Mouse (Mus musculus): Measurements from ENCODE around the gene Fgfr1op2. TPM values are rescaled to one million over a fixed set of nuclear protein-coding genes. Genes with fewer than 3 reads are reported as not detected.

Gene Fgfr1op2
- polyA plus RNA-seq, 1 experiment from 2014 or later, result 40.6 TPM

- Histone ChIP-seq H3K27me3 (no peaks in the 10 kb centered on the region), H3K9ac (peak overlapping the region; percentile 73), H3K4me1 (replicated peaks) (peaks cover 19% of the 10 kb centered on the region), H3K4me3 (peak overlapping the region; percentile 88), H3K4me2 (peak overlapping the region; percentile 70), H3K36me3 (no peaks in the 10 kb centered on the region), H3K27ac (replicated peaks) (peak overlapping the region; percentile 86), H3K9me3 (no peaks in the 10 kb centered on the region)
- 0 out of 2 replicates have a peak, but pooled peaks have one; percentile 27 for ATAC-seq (ENCODE audit: low FRiP score, low read depth)
- WGBS, result 9% methylated on average over 14 of the region's 14 CpGs
Measured at GRCm38 (mm10) chr6:146633629-146634014, 56.6 kb downstream of the Fgfr1op2 start.

- no peaks in the 10 kb centered on the region for H3K9me3 ChIP-seq
- H3K36me3 ChIP-seq, result no peaks in the 10 kb centered on the region
- peaks cover 19% of the 10 kb centered on the region for H3K4me1 ChIP-seq (replicated peaks)
- peak; percentile 95 for ATAC-seq (ENCODE audit: low FRiP score, low read depth)
- WGBS, result under 1% methylated on average over 69 of the region's 82 CpGs
- peak overlapping the region; percentile 86 for H3K27ac ChIP-seq (replicated peaks)
- H3K4me3 ChIP-seq, result peak overlapping the region; percentile 88
- H3K9ac ChIP-seq, result peak overlapping the region; percentile 73
- H3K27me3 ChIP-seq, result no peaks in the 10 kb centered on the region
- H3K4me2 ChIP-seq, result peak overlapping the region; percentile 70
Measured at GRCm38 (mm10) chr6:146634015-146634722, 57.2 kb downstream of the Fgfr1op2 start.

GRCm38 (mm10) chr6:146634759-146635606 is 58.0 kb downstream of the Fgfr1op2 start:
- Histone ChIP-seq H3K9ac (no peak overlapping the region), H3K36me3 (no peaks in the 10 kb centered on the region), H3K4me3 (peak overlapping the region; percentile 88)

GRCm38 (mm10) chr6:146636482-146636881 is 59.5 kb downstream of the Fgfr1op2 start:
- H3K9ac ChIP-seq, result no peak overlapping the region
- H3K36me3 ChIP-seq, result no peaks in the 10 kb centered on the region
- H3K4me1 ChIP-seq (replicated peaks), result peaks cover 19% of the 10 kb centered on the region
- H3K4me3 ChIP-seq, result no peak overlapping the region
- no peaks in the 10 kb centered on the region for H3K27me3 ChIP-seq
- H3K27ac ChIP-seq (replicated peaks), result no peak overlapping the region
- H3K4me2 ChIP-seq, result no peak overlapping the region
- H3K9me3 ChIP-seq, result no peaks in the 10 kb centered on the region
- WGBS, result 95% methylated on average over 5 of the region's 5 CpGs
- ATAC-seq (ENCODE audit: low FRiP score, low read depth), result no peak

More at GRCm38 (mm10) chr6:146634759-146635606, 58.0 kb downstream of the Fgfr1op2 start:
- no peak for ATAC-seq (ENCODE audit: low FRiP score, low read depth)
- Histone ChIP-seq H3K27me3 (no peaks in the 10 kb centered on the region), H3K27ac (replicated peaks) (peak overlapping the region; percentile 86; the same call in 1 of the 2 replicates), H3K4me2 (peak overlapping the region; percentile 70), H3K9me3 (no peaks in the 10 kb centered on the region), H3K4me1 (replicated peaks) (peaks cover 19% of the 10 kb centered on the region)
- 62% methylated on average over 4 of the region's 4 CpGs for WGBS

GRCm38 (mm10) chr6:146640068-146640965 is 63.3 kb downstream of the Fgfr1op2 start:
- peaks cover 14% of the 10 kb centered on the region for H3K4me1 ChIP-seq (replicated peaks)
- no peak overlapping the region for H3K9ac ChIP-seq
- no peaks in the 10 kb centered on the region for H3K27me3 ChIP-seq
- 91% methylated on average over 7 of the region's 7 CpGs for WGBS
- no peak overlapping the region for H3K4me2 ChIP-seq
- no peak overlapping the region for H3K4me3 ChIP-seq
- no peak overlapping the region for H3K27ac ChIP-seq (replicated peaks)
- no peaks in the 10 kb centered on the region for H3K9me3 ChIP-seq
- H3K36me3 ChIP-seq, result no peaks in the 10 kb centered on the region
- ATAC-seq (ENCODE audit: low FRiP score, low read depth), result no peak

GRCm38 (mm10) chr6:146640991-146641390 is 64.0 kb downstream of the Fgfr1op2 start:
- H3K4me2 ChIP-seq, result no peak overlapping the region
- no peak overlapping the region for H3K27ac ChIP-seq (replicated peaks)
- ATAC-seq (ENCODE audit: low FRiP score, low read depth), result no peak

GRCm38 (mm10) chr6:146641621-146642210 is 64.7 kb downstream of the Fgfr1op2 start:
- H3K27ac ChIP-seq (replicated peaks), result peak overlapping the region; percentile 84
- 65% methylated on average over 11 of the region's 11 CpGs for WGBS
- H3K9me3 ChIP-seq, result no peaks in the 10 kb centered on the region
- H3K27me3 ChIP-seq, result no peaks in the 10 kb centered on the region
- peak overlapping the region; percentile 44 for H3K9ac ChIP-seq
- peaks cover 14% of the 10 kb centered on the region for H3K4me1 ChIP-seq (replicated peaks)
- peak overlapping the region; percentile 85 for H3K4me3 ChIP-seq
- ATAC-seq (ENCODE audit: low FRiP score, low read depth), result peak; percentile 2; the same call in 1 of the 2 replicates
- no peaks in the 10 kb centered on the region for H3K36me3 ChIP-seq
- H3K4me2 ChIP-seq, result peak overlapping the region; percentile 84

More at GRCm38 (mm10) chr6:146640991-146641390, 64.0 kb downstream of the Fgfr1op2 start:
- no peak overlapping the region for H3K9ac ChIP-seq
- peaks cover 14% of the 10 kb centered on the region for H3K4me1 ChIP-seq (replicated peaks)
- H3K9me3 ChIP-seq, result no peaks in the 10 kb centered on the region
- 89% methylated on average over 6 of the region's 6 CpGs for WGBS
- H3K36me3 ChIP-seq, result no peaks in the 10 kb centered on the region
- H3K27me3 ChIP-seq, result no peaks in the 10 kb centered on the region
- H3K4me3 ChIP-seq, result no peak overlapping the region

- peak; percentile 99 for ATAC-seq (ENCODE audit: low FRiP score, low read depth)
- no peaks in the 10 kb centered on the region for H3K36me3 ChIP-seq
- WGBS, result 1% methylated on average over 56 of the region's 60 CpGs
Measured at GRCm38 (mm10) chr6:146642276-146643183, 65.5 kb downstream of the Fgfr1op2 start, which contains the start of the genes Med21 and Tm7sf3. TSS of gene Med21 (plus strand) at chr6:146642547. TSS of gene Tm7sf3 (minus strand) at chr6:146642824.

GRCm38 (mm10) chr6:146643184-146643570 is 66.2 kb downstream of the Fgfr1op2 start:
- peak overlapping the region; percentile 73 for H3K9ac ChIP-seq
- H3K36me3 ChIP-seq, result no peaks in the 10 kb centered on the region
- peak overlapping the region; percentile 84; the same call in 1 of the 2 replicates for H3K27ac ChIP-seq (replicated peaks)
- H3K27me3 ChIP-seq, result no peaks in the 10 kb centered on the region
- no peak for ATAC-seq (ENCODE audit: low FRiP score, low read depth)
- WGBS, result 40% methylated on average over 11 of the region's 11 CpGs
- peak overlapping the region; percentile 85 for H3K4me3 ChIP-seq
- H3K4me2 ChIP-seq, result peak overlapping the region; percentile 84
- H3K4me1 ChIP-seq (replicated peaks), result peaks cover 14% of the 10 kb centered on the region
- no peaks in the 10 kb centered on the region for H3K9me3 ChIP-seq

More at GRCm38 (mm10) chr6:146642276-146643183, 65.5 kb downstream of the Fgfr1op2 start, which contains the start of the genes Med21 and Tm7sf3:
- H3K4me3 ChIP-seq, result peak within 1 kb of the TSS; percentile 85
- H3K4me1 ChIP-seq (replicated peaks), result peaks cover 14% of the 10 kb centered on the region
- no peaks in the 10 kb centered on the region for H3K9me3 ChIP-seq
- H3K4me2 ChIP-seq, result peak within 1 kb of the TSS; percentile 84
- H3K27me3 ChIP-seq, result no peaks in the 10 kb centered on the region
- H3K27ac ChIP-seq (replicated peaks), result peak within 1 kb of the TSS; percentile 84
- peak within 1 kb of the TSS; percentile 73 for H3K9ac ChIP-seq

Measured in hindbrain, embryonic 15.5 days (tissue).